Mouse (Mus musculus): ENCODE data around the gene Tmem120b.
A peak's percentile ranks its signal among the peaks of the same experiment; 100 is the strongest.

The Tmem120b gene

DNA sequence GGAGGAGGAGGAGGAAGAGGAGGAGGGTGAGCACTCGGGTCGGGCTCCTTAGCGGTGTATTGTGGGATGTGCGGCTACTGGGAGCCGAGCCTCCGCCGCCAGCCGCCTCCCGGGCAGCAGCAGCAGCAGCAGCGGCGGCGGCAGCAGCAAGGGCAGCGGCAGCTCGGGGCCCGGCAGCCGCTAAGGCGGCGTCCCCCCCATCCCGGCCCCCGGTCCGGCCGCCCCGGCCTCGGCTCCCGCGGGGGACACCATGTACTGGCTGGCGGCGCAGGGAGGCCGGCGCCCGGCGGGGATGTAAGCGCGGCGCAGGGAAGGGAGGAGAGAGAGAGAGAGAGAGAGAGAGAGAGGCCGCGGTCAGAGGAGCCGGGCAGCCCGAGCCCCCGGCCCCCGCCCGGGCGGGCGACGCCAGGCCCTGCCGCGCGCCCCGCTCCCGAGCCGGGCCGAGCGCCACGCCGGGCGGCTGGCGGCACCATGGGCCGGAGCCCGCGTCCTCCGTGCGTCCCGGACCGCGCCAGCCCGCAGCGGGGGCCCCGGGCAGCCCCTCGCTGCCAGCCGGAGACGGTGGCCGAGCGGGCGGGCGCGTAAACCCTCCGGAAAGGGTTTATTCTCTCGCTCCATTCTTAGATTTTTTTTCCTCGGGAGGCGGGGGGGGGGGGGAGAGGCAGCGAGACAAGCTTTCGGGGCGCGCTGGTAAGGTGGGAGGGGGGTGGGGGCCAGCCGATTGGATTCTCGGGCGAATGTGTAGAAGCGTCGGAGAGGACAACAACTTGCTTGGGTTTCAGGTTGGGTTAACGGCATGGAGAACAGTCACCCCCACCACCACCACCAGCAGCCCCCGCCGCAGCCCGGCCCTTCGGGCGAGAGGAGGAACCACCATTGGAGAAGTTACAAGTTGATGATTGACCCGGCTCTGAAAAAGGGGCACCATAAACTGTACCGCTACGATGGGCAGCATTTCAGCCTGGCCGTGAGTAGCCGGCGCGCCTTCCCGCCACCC lies 74.2 kb downstream of the Tmem120b start, which contains the start of gene Setd1b:
Setd1b (plus strand) TSS at position 33 of the 997 bp plus-strand sequence.
- DNase-seq, result peak; percentile 60

DNA sequence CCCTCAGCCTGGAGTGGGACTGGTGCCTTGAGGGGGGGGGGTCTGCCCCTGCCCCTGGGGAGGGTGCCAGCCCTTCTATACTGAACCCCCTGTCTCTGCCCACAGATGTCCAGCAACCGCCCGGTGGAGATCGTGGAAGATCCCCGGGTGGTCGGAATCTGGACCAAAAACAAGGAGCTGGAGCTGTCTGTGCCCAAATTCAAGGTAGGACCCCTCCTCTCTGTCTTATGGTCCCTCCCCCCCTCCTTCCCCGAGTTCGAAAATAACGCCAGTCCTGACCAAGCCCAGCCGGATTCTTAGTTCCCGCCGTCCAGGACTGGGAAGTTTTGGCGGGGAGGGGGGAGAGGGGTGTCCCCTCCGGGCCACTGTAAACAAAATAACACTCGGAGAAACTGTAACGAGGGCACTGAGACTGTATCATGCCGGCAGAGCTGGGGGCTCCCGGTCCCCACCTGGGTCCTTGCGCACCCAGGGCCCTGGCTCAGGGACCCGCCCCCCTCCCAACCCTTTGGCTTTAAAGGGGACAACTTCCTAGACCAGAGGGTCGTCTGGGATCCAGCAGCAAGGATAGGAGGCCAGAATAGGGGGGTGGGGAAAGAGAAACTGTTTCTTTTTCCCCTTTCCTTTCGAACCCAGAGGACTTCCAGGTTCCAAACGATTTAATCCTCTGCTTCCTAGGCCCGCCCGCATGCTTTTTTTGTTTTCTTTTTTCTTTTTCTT lies 75.2 kb downstream of the Tmem120b start:
- DNase-seq, result peak; percentile 39

DNA sequence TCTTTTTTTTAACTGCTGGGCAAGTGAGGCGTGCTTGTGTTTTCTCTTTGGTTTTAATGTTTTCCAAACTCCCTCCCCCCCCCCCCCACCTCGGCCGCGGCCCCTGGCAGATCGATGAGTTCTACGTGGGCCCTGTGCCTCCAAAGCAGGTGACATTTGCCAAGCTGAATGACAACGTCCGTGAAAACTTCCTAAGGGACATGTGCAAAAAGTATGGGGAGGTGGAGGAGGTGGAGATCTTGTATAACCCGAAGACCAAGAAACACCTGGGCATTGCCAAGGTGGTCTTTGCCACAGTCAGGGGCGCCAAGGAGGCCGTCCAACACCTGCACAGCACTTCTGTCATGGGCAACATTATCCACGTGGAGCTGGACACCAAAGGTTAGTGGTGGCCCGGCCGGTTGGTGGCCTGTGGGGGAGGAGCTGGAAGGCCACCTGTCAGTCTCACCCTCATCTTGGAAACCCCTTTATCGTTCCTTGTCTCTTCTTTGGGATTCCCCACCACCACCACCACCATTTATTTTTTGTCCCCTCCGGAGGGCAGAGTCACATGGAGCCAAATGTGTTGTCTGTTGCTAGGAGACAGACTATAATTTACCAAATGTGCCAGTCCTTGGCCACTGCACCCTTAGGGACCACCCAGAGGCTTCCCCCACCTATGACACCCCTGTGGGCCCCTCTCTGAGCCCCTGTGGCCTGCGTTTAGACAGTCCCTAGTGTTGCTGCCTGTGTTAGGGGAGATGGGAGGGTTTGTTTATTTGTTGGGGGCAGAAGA lies 75.9 kb downstream of the Tmem120b start:
- DNase-seq, result no peak

DNA sequence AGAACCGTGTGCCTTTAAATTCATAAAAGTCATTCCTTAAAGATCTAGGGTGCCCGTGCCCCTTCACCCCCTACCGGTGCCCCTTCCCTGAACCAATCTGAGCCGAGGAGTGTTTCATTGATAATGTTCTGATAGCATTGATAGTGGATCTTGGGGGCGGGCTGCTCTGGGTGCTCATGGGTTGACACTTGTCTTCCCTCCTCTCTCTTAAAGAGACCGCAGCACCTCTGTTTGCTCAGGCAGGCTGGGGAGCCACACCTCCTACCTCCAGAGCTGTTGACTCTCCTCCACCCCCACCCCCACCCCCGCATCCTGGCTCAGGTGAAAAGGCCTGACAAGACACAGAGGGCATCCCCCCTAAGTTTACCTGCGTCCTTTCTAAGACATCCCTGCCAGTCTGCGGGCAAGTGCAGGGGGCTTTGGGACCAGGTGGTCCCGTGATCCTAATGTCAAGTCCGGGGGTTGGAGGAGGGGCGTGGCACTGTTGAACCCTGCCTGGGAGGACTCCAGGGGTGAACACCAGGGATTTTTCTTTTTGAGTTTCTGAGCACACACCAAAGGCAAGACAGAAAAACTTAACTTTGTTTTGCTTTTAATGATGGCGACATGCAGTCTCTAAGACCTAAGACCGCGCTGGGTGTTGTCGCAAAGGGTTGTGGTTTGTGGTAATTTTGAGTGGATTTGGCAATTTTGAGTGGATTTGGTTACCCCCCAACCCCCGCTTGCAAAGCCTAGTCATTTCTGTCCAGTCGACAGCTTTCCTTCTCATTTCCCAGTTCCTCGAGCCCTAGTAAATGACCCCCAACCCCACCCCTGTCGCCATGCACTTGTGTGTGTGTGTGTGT lies 76.8 kb downstream of the Tmem120b start:
- no peak for DNase-seq

DNA sequence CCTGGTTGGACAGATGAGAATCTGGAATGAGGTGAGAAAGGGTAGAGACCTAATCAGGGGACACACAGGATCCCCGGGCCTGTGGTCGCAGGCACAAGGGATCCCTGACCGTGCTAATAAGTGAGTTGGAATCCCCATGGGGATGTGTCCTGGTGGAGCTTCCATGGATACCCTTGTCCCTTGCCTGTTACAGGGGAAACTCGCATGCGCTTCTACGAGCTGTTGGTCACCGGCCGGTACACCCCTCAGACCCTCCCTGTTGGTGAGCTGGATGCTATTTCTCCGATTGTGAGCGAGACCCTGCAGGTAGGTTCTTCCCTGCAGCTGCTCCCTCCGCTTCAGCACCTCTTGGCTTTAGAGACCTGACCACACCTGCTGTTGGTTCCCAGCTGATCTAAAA lies 78.1 kb downstream of the Tmem120b start:
- DNase-seq, result no peak

DNA sequence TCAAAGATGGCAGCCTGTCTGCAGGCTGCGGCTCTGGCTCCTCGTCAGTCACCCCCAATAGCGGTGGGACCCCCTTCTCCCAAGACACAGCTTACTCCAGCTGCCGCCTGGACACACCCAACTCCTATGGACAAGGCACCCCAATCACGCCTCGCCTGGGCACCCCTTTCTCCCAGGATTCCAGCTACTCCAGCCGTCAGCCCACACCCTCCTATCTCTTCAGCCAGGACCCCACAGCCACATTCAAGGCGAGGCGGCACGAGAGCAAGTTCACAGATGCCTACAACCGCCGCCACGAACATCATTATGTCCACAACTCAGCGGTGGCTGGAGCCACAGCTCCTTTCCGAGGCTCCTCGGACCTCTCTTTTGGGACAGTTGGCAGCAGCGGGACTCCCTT lies 79.4 kb downstream of the Tmem120b start:
- peak; percentile 43 for DNase-seq

DNA sequence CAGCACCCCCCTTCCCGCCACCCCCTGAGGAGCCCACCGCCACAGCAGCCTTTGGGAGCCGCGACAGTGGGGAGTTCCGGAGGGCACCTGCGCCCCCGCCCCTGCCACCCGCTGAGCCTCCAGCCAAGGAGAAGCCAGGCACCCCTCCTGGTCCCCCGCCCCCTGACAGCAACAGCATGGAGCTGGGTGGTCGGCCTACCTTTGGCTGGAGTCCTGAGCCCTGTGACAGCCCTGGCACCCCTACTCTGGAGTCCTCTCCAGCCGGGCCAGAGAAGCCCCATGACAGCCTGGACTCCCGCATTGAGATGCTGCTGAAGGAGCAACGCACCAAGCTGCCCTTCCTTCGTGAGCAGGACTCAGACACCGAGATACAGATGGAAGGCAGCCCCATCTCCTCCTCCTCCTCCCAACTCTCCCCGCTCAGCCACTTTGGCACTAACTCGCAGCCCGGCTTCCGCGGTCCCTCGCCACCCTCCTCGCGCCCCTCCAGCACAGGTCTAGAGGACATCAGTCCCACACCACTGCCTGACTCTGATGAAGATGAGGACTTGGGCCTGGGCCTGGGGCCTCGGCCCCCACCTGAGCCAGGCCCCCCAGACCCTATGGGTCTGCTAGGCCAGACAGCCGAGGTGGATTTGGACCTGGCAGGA lies 80.0 kb downstream of the Tmem120b start:
- peak; percentile 45 for DNase-seq

DNA sequence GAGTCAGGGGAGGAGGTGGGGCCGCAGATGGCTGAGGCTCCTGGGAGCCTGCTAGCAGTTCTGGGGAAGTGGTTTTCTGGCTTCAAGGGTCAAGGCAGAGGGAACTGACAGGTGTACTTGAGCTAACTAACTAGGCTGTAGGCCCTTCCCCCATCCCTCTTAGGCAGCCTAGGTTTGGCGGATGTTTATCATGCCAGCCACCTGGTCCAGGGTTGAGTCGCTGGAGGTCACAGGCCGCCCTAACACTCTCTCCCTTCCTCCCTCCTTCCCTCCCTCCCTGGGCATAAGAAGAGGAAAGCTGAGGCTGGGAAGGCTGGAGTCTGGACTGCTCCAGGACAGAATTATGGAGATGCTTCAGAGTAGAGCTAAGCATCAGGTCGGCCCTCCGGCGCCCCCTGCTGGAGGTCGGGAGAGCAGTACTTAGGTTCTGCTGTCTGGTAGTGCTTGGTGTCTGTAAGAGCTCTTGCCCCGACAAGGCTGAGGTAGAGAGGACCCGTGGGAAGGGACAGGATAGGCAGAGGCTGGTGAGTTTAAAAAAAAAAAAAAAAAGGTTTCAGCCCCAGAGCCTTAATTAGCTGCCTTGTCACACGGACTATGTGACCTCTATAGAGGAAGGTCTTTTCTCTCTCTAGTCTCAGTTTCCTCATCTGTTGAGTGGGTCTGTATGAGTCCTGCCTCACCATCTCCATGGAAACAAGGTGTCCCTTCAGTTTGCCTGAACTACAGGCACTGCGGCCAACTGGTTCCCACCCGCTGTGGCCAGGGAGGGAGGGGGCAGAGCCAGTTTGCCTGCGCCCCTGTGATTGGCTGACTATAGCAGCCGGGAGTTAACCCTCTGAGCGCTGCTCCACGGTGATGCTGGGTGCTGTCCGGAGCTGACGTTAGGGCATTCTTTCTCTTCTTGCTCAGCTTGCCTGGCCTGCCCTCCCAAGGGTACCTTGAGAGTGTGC lies 81.5 kb downstream of the Tmem120b start:
- peak; percentile 91 for DNase-seq

DNA sequence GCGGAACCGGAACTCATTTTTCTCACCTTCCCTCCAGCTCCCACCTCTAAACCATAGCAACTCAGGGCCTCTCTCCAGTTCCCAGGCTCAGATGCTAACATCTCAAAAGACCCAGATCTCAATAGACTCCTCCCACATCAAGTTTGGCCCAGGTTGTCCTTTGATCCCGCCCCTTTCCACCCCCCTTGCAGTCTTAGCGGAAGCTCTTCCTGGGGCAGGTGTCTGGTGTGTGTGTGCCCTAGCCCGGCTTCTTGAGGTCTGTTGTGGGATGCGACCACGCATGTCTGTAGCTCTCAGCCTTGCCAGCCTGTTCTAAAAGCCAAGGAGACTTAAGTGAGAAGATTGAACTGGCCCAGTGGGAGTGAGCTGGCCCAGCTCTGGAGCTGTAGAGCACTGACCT lies 82.4 kb downstream of the Tmem120b start:
- DNase-seq, result peak; percentile 43

DNA sequence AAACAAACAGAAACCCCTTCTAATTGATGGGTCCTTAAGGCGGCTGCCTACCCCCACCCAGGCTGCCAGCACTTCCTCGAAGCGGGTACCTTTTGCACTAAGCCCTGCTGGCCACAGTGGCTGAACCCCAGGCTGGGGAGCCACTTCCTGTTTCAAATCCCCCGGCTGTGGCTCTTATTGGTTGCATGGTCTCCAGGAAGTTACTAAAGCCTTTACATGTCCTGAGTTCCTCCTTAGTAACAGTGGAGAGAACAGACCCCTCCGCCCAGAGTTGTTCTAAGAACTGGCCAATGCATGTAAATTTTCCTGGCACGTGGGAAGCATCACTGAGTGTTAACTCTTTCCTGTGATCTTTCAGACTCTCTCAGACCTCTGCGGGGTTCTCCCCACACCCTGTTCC lies 82.9 kb downstream of the Tmem120b start:
- no peak for DNase-seq

DNA sequence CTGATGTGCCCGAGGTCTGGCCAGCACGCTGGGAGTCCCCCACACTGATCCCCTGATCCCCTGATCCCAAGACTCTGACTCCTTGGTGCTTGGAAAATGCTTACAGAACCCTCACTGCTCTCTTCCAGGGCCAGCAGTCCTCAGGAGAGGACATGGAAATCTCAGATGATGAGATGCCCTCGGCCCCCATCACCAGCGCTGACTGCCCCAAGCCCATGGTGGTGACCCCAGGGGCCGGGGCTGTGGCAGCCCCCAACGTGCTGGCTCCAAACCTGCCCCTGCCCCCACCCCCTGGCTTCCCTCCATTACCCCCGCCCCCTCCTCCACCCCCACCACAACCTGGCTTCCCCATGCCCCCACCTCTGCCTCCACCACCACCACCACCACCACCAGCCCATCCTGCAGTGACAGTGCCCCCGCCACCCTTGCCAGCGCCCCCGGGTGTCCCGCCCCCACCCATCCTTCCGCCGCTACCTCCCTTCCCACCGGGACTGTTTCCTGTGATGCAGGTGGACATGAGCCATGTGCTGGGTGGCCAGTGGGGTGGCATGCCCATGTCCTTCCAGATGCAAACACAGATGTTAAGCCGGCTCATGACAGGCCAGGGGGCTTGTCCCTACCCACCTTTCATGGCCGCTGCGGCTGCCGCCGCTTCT lies 83.6 kb downstream of the Tmem120b start:
- DNase-seq, result peak; percentile 22

DNA sequence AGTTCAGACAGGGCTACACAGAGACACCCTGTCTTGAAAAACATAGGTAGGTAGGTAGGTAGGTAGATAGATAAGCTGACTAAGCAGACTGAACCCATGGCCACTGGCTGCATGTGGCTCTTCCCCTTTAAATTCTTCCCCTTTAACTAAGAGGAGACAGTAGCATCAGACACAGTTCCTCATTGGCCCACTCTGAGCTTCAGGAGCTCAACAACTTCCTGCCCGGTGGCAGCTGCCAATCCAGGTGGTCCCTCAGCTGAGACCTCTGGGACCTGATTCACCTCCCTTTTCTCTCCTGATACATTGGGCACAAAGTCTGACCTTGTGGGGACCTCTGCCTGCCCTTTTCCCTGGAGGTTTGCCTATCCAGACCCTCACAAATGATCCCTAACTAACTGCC lies 84.7 kb downstream of the Tmem120b start:
- no peak for DNase-seq

DNA sequence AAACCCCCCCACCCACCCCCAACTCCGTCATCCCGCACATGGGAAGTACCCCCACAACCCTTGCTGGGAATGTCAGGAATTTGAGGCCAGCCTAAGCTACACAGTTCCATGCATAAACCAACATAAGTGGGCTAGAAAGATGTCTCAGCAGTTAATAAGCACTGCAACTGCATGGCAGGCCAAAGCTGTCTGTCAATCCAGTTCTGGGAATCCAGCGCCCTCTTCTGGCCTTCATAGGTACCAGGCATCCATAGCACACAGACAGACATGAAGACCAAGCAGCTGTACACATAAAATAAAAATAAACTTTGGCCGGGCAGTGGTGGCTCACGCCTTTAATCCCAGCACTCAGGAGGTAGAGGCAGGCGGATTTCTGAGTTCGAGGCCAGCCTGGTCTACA lies 87.2 kb downstream of the Tmem120b start:
- DNase-seq, result peak; percentile 67

DNA sequence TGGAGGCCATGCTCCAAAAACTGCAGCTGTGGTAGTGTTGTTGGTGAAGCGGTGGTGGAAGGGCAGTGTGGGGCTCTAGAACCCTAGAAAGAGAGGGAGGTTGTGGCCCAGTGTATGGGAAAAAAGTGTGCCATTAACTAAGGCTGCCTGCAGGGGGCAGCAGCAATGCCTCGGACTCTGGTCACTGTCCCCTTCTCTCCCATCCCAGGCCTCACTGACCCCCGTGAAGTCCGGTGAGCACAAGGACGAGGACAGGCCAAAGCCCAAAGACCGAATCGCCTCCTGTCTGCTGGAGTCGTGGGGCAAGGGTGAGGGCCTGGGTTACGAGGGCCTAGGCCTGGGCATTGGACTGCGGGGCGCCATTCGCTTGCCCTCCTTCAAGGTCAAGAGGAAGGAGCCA lies 88.5 kb downstream of the Tmem120b start:
- DNase-seq, result peak; percentile 26

DNA sequence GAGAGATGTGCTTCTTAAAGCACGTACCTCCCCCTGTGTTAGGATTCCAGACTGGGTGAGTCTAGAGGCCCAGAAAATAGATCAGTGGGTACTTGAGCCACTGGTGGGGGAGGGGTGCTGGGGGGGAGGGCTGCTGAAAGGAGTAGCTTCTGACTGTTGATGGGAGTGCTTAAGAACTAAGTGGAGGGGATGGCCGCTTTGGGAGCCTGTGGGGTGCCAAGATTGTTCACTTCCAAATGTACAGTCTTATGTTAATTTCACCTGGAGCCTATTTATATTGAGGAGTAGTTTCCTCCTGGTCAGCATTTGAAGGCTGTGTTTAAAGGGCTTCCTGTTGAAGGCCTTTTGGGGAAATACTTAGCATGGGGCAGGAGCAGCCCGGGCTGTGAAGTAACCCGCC lies 89.8 kb downstream of the Tmem120b start:
- no peak for DNase-seq

DNA sequence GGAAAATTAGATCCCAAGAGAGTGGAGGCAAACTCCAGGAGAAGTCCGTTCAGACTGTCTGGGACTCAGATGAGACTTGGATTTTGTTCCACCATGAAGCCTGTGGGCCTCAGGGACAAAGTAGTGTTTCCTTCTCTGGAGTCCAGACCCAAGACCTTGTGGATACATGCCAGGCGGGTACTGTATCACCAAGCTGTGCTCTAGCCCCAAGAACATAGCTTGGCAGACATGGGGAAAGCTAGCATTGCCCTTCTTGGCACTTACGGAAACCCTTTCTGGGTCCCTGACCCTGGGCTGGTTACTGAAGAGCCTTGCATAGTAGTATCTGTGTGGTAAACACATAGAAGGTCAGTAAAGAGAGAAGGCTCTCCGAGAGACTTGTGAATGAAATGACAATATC lies 91.2 kb downstream of the Tmem120b start:
- DNase-seq, result no peak

DNA sequence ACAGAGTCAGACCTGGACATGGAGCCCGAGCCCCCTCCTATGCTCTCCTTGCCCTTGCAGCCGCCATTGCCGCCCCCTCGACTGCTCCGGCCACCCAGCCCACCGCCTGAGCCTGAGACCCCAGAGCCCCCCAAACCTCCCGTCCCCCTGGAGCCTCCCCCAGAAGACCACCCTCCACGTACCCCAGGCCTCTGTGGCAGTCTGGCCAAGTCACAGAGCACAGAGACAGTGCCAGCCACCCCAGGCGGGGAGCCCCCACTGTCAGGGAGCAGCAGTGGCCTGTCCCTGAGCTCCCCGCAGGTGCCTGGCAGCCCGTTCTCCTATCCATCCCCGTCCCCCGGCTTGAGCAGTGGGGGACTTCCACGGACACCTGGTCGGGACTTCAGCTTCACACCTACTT lies 91.7 kb downstream of the Tmem120b start:
- no peak for DNase-seq

DNA sequence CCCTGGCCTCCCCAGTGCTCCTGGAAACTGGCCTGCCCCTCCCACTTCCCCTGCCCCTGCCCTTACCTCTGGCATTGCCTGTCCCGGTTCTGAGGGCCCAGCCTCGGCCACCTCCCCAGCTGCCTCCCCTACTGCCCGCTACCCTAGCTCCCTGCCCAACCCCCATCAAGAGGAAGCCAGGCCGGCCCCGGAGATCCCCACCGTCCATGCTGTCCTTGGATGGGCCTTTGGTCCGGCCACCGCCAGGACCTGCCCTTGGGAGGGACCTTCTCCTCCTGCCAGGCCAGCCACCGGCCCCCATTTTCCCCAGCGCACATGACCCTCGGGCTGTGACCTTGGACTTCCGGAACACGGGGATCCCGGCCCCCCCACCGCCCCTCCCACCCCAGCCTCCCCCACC lies 92.1 kb downstream of the Tmem120b start:
- no peak for DNase-seq

DNA sequence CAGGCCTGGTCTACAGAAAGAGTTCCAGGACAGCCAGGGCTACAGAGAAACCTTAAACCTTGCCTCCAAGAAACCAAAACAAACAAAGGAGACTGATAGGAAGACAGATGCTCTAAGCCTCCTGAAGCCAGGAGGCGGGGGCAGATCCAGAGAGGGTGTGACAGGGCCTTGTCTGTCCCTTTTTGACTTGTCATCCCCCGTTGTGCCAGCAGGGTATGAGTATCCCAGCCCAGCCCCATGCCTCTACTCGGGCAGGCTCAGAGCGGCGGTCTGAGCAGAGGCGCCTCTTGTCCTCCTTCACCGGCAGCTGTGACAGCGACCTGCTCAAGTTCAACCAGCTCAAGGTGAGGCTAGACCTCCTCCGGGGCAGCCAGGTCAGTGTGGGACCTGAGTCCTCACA lies 94.7 kb downstream of the Tmem120b start:
- DNase-seq, result no peak

DNA sequence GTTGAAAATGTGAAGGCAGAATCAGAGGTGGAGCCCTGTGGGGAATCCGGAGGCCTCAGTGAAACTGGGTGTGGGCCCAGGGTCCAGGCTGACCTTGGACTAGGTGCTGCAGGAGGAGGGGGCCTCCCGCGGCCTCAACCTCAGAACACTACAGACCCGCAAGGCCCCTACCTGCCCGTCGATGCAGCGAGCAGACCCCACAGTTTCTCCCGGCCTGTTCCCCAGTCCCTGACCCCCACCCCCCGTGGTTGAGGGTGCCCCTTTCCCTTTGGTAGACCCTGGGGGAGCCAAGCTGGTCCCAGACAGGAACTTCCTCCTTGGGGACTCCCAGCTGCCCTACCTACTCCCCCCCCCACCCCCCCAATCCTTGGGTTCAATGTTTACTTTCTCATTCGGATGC lies 98.2 kb downstream of the Tmem120b start:
- no peak for DNase-seq

Data from cerebellum, adult 8-10 months (tissue).